Mouse (Mus musculus): ENCODE measurements at regions not wholly inside any gene's neighbourhood (a gene's known extent, or its start where the extent isn't known, plus 50 kb on each side); places are given as distances from the start of the nearest gene placed in this dataset.

GRCm38 (mm10) chr1:34738386-34739067 lies 104.3 kb downstream of the Fam168b start:
- peak; percentile 60 to 62 for DNase-seq (ENCODE audit: low spot score in 2 of 2)

GRCm38 (mm10) chr1:34739621-34740020 lies 103.2 kb downstream of the Fam168b start:
- DNase-seq (ENCODE audit: low spot score in 2 of 2) = no peak

GRCm38 (mm10) chr1:34740891-34741290 lies 102.0 kb downstream of the Fam168b start:
- no peak for DNase-seq (ENCODE audit: low spot score in 2 of 2)

- no peak for DNase-seq (ENCODE audit: low spot score in 2 of 2)
Measured at GRCm38 (mm10) chr1:34742234-34742633, 100.6 kb downstream of the Fam168b start.

GRCm38 (mm10) chr1:34745881-34746280 lies 97.0 kb downstream of the Fam168b start:
- no peak for DNase-seq (ENCODE audit: low spot score in 2 of 2)

GRCm38 (mm10) chr1:34749161-34750040 lies 93.5 kb downstream of the Fam168b start:
- no peak for DNase-seq (ENCODE audit: low spot score in 2 of 2)

GRCm38 (mm10) chr1:34750061-34751054 lies 92.5 kb downstream of the Fam168b start:
- peak in 1 of 2 experiments; percentile 27 for DNase-seq (ENCODE audit: low spot score in 2 of 2)

GRCm38 (mm10) chr1:34751128-34751527 lies 91.7 kb downstream of the Fam168b start:
- no peak for DNase-seq (ENCODE audit: low spot score in 2 of 2)

- no peak for DNase-seq (ENCODE audit: low spot score in 2 of 2)
Measured at GRCm38 (mm10) chr1:34753581-34753980, 89.3 kb downstream of the Fam168b start.

- DNase-seq (ENCODE audit: low spot score in 2 of 2) = no peak
Measured at GRCm38 (mm10) chr1:34760547-34760946, 82.3 kb downstream of the Fam168b start.

GRCm38 (mm10) chr1:34761436-34761835 lies 81.4 kb downstream of the Fam168b start:
- no peak for DNase-seq (ENCODE audit: low spot score in 2 of 2)

GRCm38 (mm10) chr1:34761870-34762269 lies 81.0 kb downstream of the Fam168b start:
- DNase-seq (ENCODE audit: low spot score in 2 of 2) = no peak
